Mouse (Mus musculus): ENCODE measurements around the gene Arhgef2. TPM values are rescaled to one million over a fixed set of nuclear protein-coding genes. Genes with fewer than 3 reads are reported as not detected.

The Arhgef2 gene
- polyA plus RNA-seq, 1 experiment from 2014 or later = 127 TPM

GRCm38 (mm10) chr3:88567892-88568291, 37.9 kb upstream of the Arhgef2 start:
- 84% methylated on average over 6 of the region's 6 CpGs for WGBS
- TF ChIP-seq CTCF (IDR thresholded peaks at IDR 0.05; ENCODE audit: low read depth) = no peak
- ATAC-seq (ENCODE audit: insufficient read depth) = no peak

GRCm38 (mm10) chr3:88568615-88569014, 37.2 kb upstream of the Arhgef2 start:
- no peak overlapping the region for H3K27ac ChIP-seq (ENCODE audit: low read depth)
- no peaks in the 10 kb centered on the region for H3K9me3 ChIP-seq (ENCODE audit: low read depth, low read length)
- no peaks in the 10 kb centered on the region for H3K27me3 ChIP-seq (ENCODE audit: insufficient read depth, low read length)
- no peak for DNase-seq
- H3K9ac ChIP-seq = no peak overlapping the region
- 93% methylated on average over 2 of the region's 2 CpGs for WGBS
- H3K4me3 ChIP-seq (ENCODE audit: low read depth, low read length) = no peak overlapping the region
- peaks cover 66% of the 10 kb centered on the region for H3K36me3 ChIP-seq (ENCODE audit: insufficient read depth)
- no peaks in the 10 kb centered on the region for H3K4me1 ChIP-seq (ENCODE audit: insufficient read depth)
- ATAC-seq (ENCODE audit: insufficient read depth) = no peak
- no peak for TF ChIP-seq CTCF (IDR thresholded peaks at IDR 0.05; ENCODE audit: low read depth)
- H3K4me2 ChIP-seq = no peak overlapping the region

More at GRCm38 (mm10) chr3:88567892-88568291, 37.9 kb upstream of the Arhgef2 start:
- peaks cover 73% of the 10 kb centered on the region for H3K36me3 ChIP-seq (ENCODE audit: insufficient read depth)
- no peak overlapping the region for H3K4me2 ChIP-seq
- no peak overlapping the region for H3K9ac ChIP-seq
- H3K4me3 ChIP-seq (ENCODE audit: low read depth, low read length) = no peak overlapping the region
- no peak overlapping the region for H3K27ac ChIP-seq (ENCODE audit: low read depth)
- no peaks in the 10 kb centered on the region for H3K27me3 ChIP-seq (ENCODE audit: insufficient read depth, low read length)
- H3K9me3 ChIP-seq (ENCODE audit: low read depth, low read length) = no peaks in the 10 kb centered on the region
- no peaks in the 10 kb centered on the region for H3K4me1 ChIP-seq (ENCODE audit: insufficient read depth)
- peak; percentile 17 for DNase-seq

GRCm38 (mm10) chr3:88569093-88569492, 36.7 kb upstream of the Arhgef2 start:
- Histone ChIP-seq H3K9ac (no peak overlapping the region), H3K9me3 (ENCODE audit: low read depth, low read length) (no peaks in the 10 kb centered on the region), H3K4me2 (no peak overlapping the region), H3K36me3 (ENCODE audit: insufficient read depth) (peaks cover 61% of the 10 kb centered on the region), H3K27me3 (ENCODE audit: insufficient read depth, low read length) (no peaks in the 10 kb centered on the region), H3K27ac (ENCODE audit: low read depth) (no peak overlapping the region), H3K4me3 (ENCODE audit: low read depth, low read length) (no peak overlapping the region), H3K4me1 (ENCODE audit: insufficient read depth) (no peaks in the 10 kb centered on the region)
- no peak for TF ChIP-seq CTCF (IDR thresholded peaks at IDR 0.05; ENCODE audit: low read depth)
- DNase-seq = no peak
- WGBS = 95% methylated on average over 2 of the region's 2 CpGs
- no peak for ATAC-seq (ENCODE audit: insufficient read depth)

GRCm38 (mm10) chr3:88569694-88570093, 36.1 kb upstream of the Arhgef2 start:
- 85% methylated on average over 5 of the region's 5 CpGs for WGBS
- no peak for DNase-seq
- H3K4me3 ChIP-seq (ENCODE audit: low read depth, low read length) = no peak overlapping the region
- no peaks in the 10 kb centered on the region for H3K27me3 ChIP-seq (ENCODE audit: insufficient read depth, low read length)
- TF ChIP-seq CTCF (IDR thresholded peaks at IDR 0.05; ENCODE audit: low read depth) = no peak
- H3K9me3 ChIP-seq (ENCODE audit: low read depth, low read length) = no peaks in the 10 kb centered on the region
- H3K27ac ChIP-seq (ENCODE audit: low read depth) = no peak overlapping the region
- H3K9ac ChIP-seq = no peak overlapping the region
- H3K4me1 ChIP-seq (ENCODE audit: insufficient read depth) = no peaks in the 10 kb centered on the region
- peaks cover 55% of the 10 kb centered on the region for H3K36me3 ChIP-seq (ENCODE audit: insufficient read depth)
- ATAC-seq (ENCODE audit: insufficient read depth) = no peak
- no peak overlapping the region for H3K4me2 ChIP-seq

- Histone ChIP-seq H3K4me1 (ENCODE audit: insufficient read depth) (no peaks in the 10 kb centered on the region), H3K4me3 (ENCODE audit: low read depth, low read length) (no peak overlapping the region), H3K36me3 (ENCODE audit: insufficient read depth) (peaks cover 49% of the 10 kb centered on the region), H3K27ac (ENCODE audit: low read depth) (no peak overlapping the region), H3K9me3 (ENCODE audit: low read depth, low read length) (no peaks in the 10 kb centered on the region), H3K27me3 (ENCODE audit: insufficient read depth, low read length) (no peaks in the 10 kb centered on the region), H3K4me2 (no peak overlapping the region), H3K9ac (no peak overlapping the region)
- no peak for DNase-seq
- no peak for ATAC-seq (ENCODE audit: insufficient read depth)
- no peak for TF ChIP-seq CTCF (IDR thresholded peaks at IDR 0.05; ENCODE audit: low read depth)
- 87% methylated on average over 10 of the region's 10 CpGs for WGBS
These were observed 35.4 kb upstream of the Arhgef2 start for GRCm38 (mm10) chr3:88570341-88570740.

- H3K36me3 ChIP-seq (ENCODE audit: insufficient read depth) = peaks cover 34% of the 10 kb centered on the region
- 69% methylated on average over 1 of the region's 1 CpGs for WGBS
- no peak for ATAC-seq (ENCODE audit: insufficient read depth)
- no peaks in the 10 kb centered on the region for H3K4me1 ChIP-seq (ENCODE audit: insufficient read depth)
- no peak overlapping the region for H3K4me2 ChIP-seq
- DNase-seq = no peak
- no peak overlapping the region for H3K27ac ChIP-seq (ENCODE audit: low read depth)
- H3K9ac ChIP-seq = no peak overlapping the region
- no peak for TF ChIP-seq CTCF (IDR thresholded peaks at IDR 0.05; ENCODE audit: low read depth)
- H3K9me3 ChIP-seq (ENCODE audit: low read depth, low read length) = no peaks in the 10 kb centered on the region
- H3K27me3 ChIP-seq (ENCODE audit: insufficient read depth, low read length) = no peaks in the 10 kb centered on the region
- H3K4me3 ChIP-seq (ENCODE audit: low read depth, low read length) = no peak overlapping the region
These were observed 33.9 kb upstream of the Arhgef2 start for GRCm38 (mm10) chr3:88571856-88572255.

GRCm38 (mm10) chr3:88572835-88573234, 32.9 kb upstream of the Arhgef2 start:
- DNase-seq (no peak), ATAC-seq (ENCODE audit: insufficient read depth) (no peak)
- H3K4me1 ChIP-seq (ENCODE audit: insufficient read depth) = no peaks in the 10 kb centered on the region
- H3K4me2 ChIP-seq = no peak overlapping the region
- no peak for TF ChIP-seq CTCF (IDR thresholded peaks at IDR 0.05; ENCODE audit: low read depth)
- peaks cover 24% of the 10 kb centered on the region for H3K36me3 ChIP-seq (ENCODE audit: insufficient read depth)
- H3K27me3 ChIP-seq (ENCODE audit: insufficient read depth, low read length) = no peaks in the 10 kb centered on the region
- H3K9me3 ChIP-seq (ENCODE audit: low read depth, low read length) = no peaks in the 10 kb centered on the region
- H3K27ac ChIP-seq (ENCODE audit: low read depth) = no peak overlapping the region
- no peak overlapping the region for H3K4me3 ChIP-seq (ENCODE audit: low read depth, low read length)
- WGBS = 64% methylated on average over 2 of the region's 2 CpGs
- H3K9ac ChIP-seq = no peak overlapping the region

GRCm38 (mm10) chr3:88573810-88574209, 32.0 kb upstream of the Arhgef2 start:
- no peak overlapping the region for H3K9ac ChIP-seq
- no peak for ATAC-seq (ENCODE audit: insufficient read depth)
- TF ChIP-seq CTCF (IDR thresholded peaks at IDR 0.05; ENCODE audit: low read depth) = no peak
- no peaks in the 10 kb centered on the region for H3K27me3 ChIP-seq (ENCODE audit: insufficient read depth, low read length)
- WGBS = 79% methylated on average over 2 of the region's 2 CpGs
- H3K9me3 ChIP-seq (ENCODE audit: low read depth, low read length) = no peaks in the 10 kb centered on the region
- H3K4me2 ChIP-seq = no peak overlapping the region
- no peak overlapping the region for H3K27ac ChIP-seq (ENCODE audit: low read depth)
- no peak for DNase-seq
- peaks cover 14% of the 10 kb centered on the region for H3K36me3 ChIP-seq (ENCODE audit: insufficient read depth)
- H3K4me1 ChIP-seq (ENCODE audit: insufficient read depth) = no peaks in the 10 kb centered on the region
- H3K4me3 ChIP-seq (ENCODE audit: low read depth, low read length) = no peak overlapping the region
